Mouse (Mus musculus): ENCODE data around the gene Bcas3. TPM values are rescaled to one million over a fixed set of nuclear protein-coding genes. Genes with fewer than 3 reads are reported as not detected.
A peak's percentile ranks its signal among the peaks of the same experiment; 100 is the strongest.

Bcas3 gene
- polyA plus RNA-seq, 1 experiment from 2014 or later = 28.5 TPM

GRCm38 (mm10) chr11:85811676-85812075, 458.7 kb downstream of the Bcas3 start:
- ATAC-seq = no peak
- Histone ChIP-seq H3K4me1 (replicated peaks) (no peaks in the 10 kb centered on the region), H3K27ac (no peak overlapping the region), H3K27me3 (0 out of 2 replicates have a peak, but pooled peaks cover 9% of the 10 kb centered on the region), H3K4me2 (replicated peaks) (no peak overlapping the region), H3K4me3 (replicated peaks) (no peak overlapping the region), H3K36me3 (no peaks in the 10 kb centered on the region), H3K9me3 (no peaks in the 10 kb centered on the region), H3K9ac (replicated peaks) (no peak overlapping the region)
- 92% methylated on average over 5 of the region's 5 CpGs for WGBS

- Histone ChIP-seq H3K4me3 (replicated peaks) (no peak overlapping the region), H3K4me1 (replicated peaks) (no peaks in the 10 kb centered on the region), H3K27me3 (0 out of 2 replicates have a peak, but pooled peaks cover 9% of the 10 kb centered on the region), H3K36me3 (no peaks in the 10 kb centered on the region), H3K27ac (no peak overlapping the region), H3K4me2 (replicated peaks) (no peak overlapping the region), H3K9ac (replicated peaks) (no peak overlapping the region), H3K9me3 (no peaks in the 10 kb centered on the region)
- no peak for ATAC-seq
- WGBS = 90% methylated on average over 12 of the region's 12 CpGs
Measured at GRCm38 (mm10) chr11:85812201-85812966, 459.4 kb downstream of the Bcas3 start.

GRCm38 (mm10) chr11:85814678-85815077, 461.7 kb downstream of the Bcas3 start:
- Histone ChIP-seq H3K27me3 (0 out of 2 replicates have a peak, but pooled peaks cover 9% of the 10 kb centered on the region), H3K4me3 (replicated peaks) (no peak overlapping the region), H3K27ac (no peak overlapping the region), H3K4me1 (replicated peaks) (no peaks in the 10 kb centered on the region; the same call in 1 of the 2 replicates), H3K4me2 (replicated peaks) (no peak overlapping the region), H3K9ac (replicated peaks) (no peak overlapping the region), H3K9me3 (no peaks in the 10 kb centered on the region), H3K36me3 (no peaks in the 10 kb centered on the region)
- ATAC-seq = no peak
- WGBS = 39% methylated on average over 4 of the region's 4 CpGs

GRCm38 (mm10) chr11:85816471-85816870, 463.5 kb downstream of the Bcas3 start:
- 90% methylated on average over 5 of the region's 5 CpGs for WGBS
- H3K36me3 ChIP-seq = no peaks in the 10 kb centered on the region
- H3K9ac ChIP-seq (replicated peaks) = no peak overlapping the region
- ATAC-seq = no peak
- no peaks in the 10 kb centered on the region; the same call in 1 of the 2 replicates for H3K4me1 ChIP-seq (replicated peaks)
- H3K9me3 ChIP-seq = no peaks in the 10 kb centered on the region
- no peak overlapping the region for H3K4me2 ChIP-seq (replicated peaks)
- H3K4me3 ChIP-seq (replicated peaks) = no peak overlapping the region
- H3K27ac ChIP-seq = no peak overlapping the region
- H3K27me3 ChIP-seq = peaks cover 19% of the 10 kb centered on the region; the same call in 1 of the 2 replicates

- Histone ChIP-seq H3K4me1 (replicated peaks) (no peaks in the 10 kb centered on the region; the same call in 1 of the 2 replicates), H3K4me2 (replicated peaks) (no peak overlapping the region), H3K27me3 (peaks cover 32% of the 10 kb centered on the region; the same call in 1 of the 2 replicates), H3K9me3 (no peaks in the 10 kb centered on the region), H3K27ac (no peak overlapping the region), H3K36me3 (no peaks in the 10 kb centered on the region), H3K4me3 (replicated peaks) (no peak overlapping the region), H3K9ac (replicated peaks) (no peak overlapping the region)
- 71% methylated on average over 3 of the region's 3 CpGs for WGBS
- ATAC-seq = no peak
Measured at GRCm38 (mm10) chr11:85818401-85818800, 465.4 kb downstream of the Bcas3 start.

- Histone ChIP-seq H3K9ac (replicated peaks) (no peak overlapping the region), H3K4me1 (replicated peaks) (no peaks in the 10 kb centered on the region; the same call in 1 of the 2 replicates)
- no peak for ATAC-seq
Measured at GRCm38 (mm10) chr11:85820959-85821358, 468.0 kb downstream of the Bcas3 start.

GRCm38 (mm10) chr11:85821659-85822058, 468.7 kb downstream of the Bcas3 start:
- Histone ChIP-seq H3K9me3 (no peaks in the 10 kb centered on the region), H3K9ac (replicated peaks) (no peak overlapping the region), H3K4me3 (replicated peaks) (no peak overlapping the region), H3K27me3 (peaks cover 59% of the 10 kb centered on the region), H3K4me1 (replicated peaks) (no peaks in the 10 kb centered on the region; the same call in 1 of the 2 replicates), H3K36me3 (no peaks in the 10 kb centered on the region), H3K27ac (no peak overlapping the region), H3K4me2 (replicated peaks) (no peak overlapping the region)
- 76% methylated on average over 9 of the region's 9 CpGs for WGBS
- no peak for ATAC-seq

More at GRCm38 (mm10) chr11:85820959-85821358, 468.0 kb downstream of the Bcas3 start:
- Histone ChIP-seq H3K27ac (no peak overlapping the region), H3K36me3 (no peaks in the 10 kb centered on the region), H3K4me3 (replicated peaks) (no peak overlapping the region), H3K27me3 (peaks cover 53% of the 10 kb centered on the region), H3K4me2 (replicated peaks) (no peak overlapping the region), H3K9me3 (no peaks in the 10 kb centered on the region)
- WGBS = 83% methylated on average over 3 of the region's 3 CpGs

GRCm38 (mm10) chr11:85823181-85823580, 470.2 kb downstream of the Bcas3 start:
- Histone ChIP-seq H3K4me1 (replicated peaks) (peaks cover 5% of the 10 kb centered on the region; the same call in 1 of the 2 replicates), H3K27ac (no peak overlapping the region), H3K36me3 (no peaks in the 10 kb centered on the region), H3K4me2 (replicated peaks) (no peak overlapping the region), H3K9ac (replicated peaks) (no peak overlapping the region), H3K9me3 (no peaks in the 10 kb centered on the region), H3K27me3 (peaks cover 74% of the 10 kb centered on the region), H3K4me3 (replicated peaks) (no peak overlapping the region)
- 11% methylated on average over 6 of the region's 6 CpGs for WGBS
- ATAC-seq = peak; percentile 60; the same call in 1 of the 2 replicates

- WGBS = 93% methylated on average over 4 of the region's 4 CpGs
Measured at GRCm38 (mm10) chr11:85823794-85824193, 470.8 kb downstream of the Bcas3 start.

GRCm38 (mm10) chr11:85825031-85825430, 472.1 kb downstream of the Bcas3 start:
- Histone ChIP-seq H3K27ac (no peak overlapping the region), H3K9me3 (no peaks in the 10 kb centered on the region), H3K9ac (replicated peaks) (no peak overlapping the region), H3K4me1 (replicated peaks) (peaks cover 17% of the 10 kb centered on the region), H3K27me3 (peaks cover 93% of the 10 kb centered on the region), H3K36me3 (no peaks in the 10 kb centered on the region), H3K4me2 (replicated peaks) (no peak overlapping the region), H3K4me3 (replicated peaks) (no peak overlapping the region)
- 66% methylated on average over 10 of the region's 10 CpGs for WGBS
- no peak for ATAC-seq

More at GRCm38 (mm10) chr11:85823794-85824193, 470.8 kb downstream of the Bcas3 start:
- Histone ChIP-seq H3K27ac (no peak overlapping the region), H3K4me1 (replicated peaks) (peaks cover 5% of the 10 kb centered on the region; the same call in 1 of the 2 replicates), H3K9me3 (no peaks in the 10 kb centered on the region), H3K4me2 (replicated peaks) (no peak overlapping the region), H3K36me3 (no peaks in the 10 kb centered on the region), H3K4me3 (replicated peaks) (no peak overlapping the region), H3K9ac (replicated peaks) (no peak overlapping the region), H3K27me3 (peaks cover 80% of the 10 kb centered on the region)
- ATAC-seq = no peak

- H3K4me2 ChIP-seq (replicated peaks) = no peak overlapping the region
- ATAC-seq = no peak
- peaks cover 23% of the 10 kb centered on the region for H3K4me1 ChIP-seq (replicated peaks)
- 85% methylated on average over 7 of the region's 7 CpGs for WGBS
- H3K27me3 ChIP-seq = peaks cover 96% of the 10 kb centered on the region
- H3K4me3 ChIP-seq (replicated peaks) = no peak overlapping the region
- H3K9ac ChIP-seq (replicated peaks) = no peak overlapping the region
- H3K36me3 ChIP-seq = no peaks in the 10 kb centered on the region
- no peaks in the 10 kb centered on the region for H3K9me3 ChIP-seq
- H3K27ac ChIP-seq = no peak overlapping the region
Measured at GRCm38 (mm10) chr11:85825823-85826222, 472.9 kb downstream of the Bcas3 start.

GRCm38 (mm10) chr11:85827342-85827741, 474.4 kb downstream of the Bcas3 start:
- Histone ChIP-seq H3K27ac (no peak overlapping the region), H3K4me2 (replicated peaks) (no peak overlapping the region), H3K36me3 (no peaks in the 10 kb centered on the region), H3K4me3 (replicated peaks) (no peak overlapping the region), H3K4me1 (replicated peaks) (peaks cover 29% of the 10 kb centered on the region), H3K27me3 (peaks cover 99% of the 10 kb centered on the region), H3K9me3 (no peaks in the 10 kb centered on the region), H3K9ac (replicated peaks) (no peak overlapping the region)
- WGBS = 13% methylated on average over 9 of the region's 9 CpGs
- no peak for ATAC-seq

All from midbrain, embryonic 13.5 days (tissue).